Mouse (Mus musculus): ENCODE data around the gene Plk1. TPM values are rescaled to one million over a fixed set of nuclear protein-coding genes. Genes with fewer than 3 reads are reported as not detected.
A peak's percentile ranks its signal among the peaks of the same experiment; 100 is the strongest.

Gene Plk1
- polyA plus RNA-seq (2014; fragmentation: Nextera tagmentation; extraction: Ambion mirVana), result 84.4 and 101 TPM in 2 replicates

- Histone ChIP-seq H3K27ac (ENCODE audit: low read depth, low read length) (peak within 1 kb of the TSS; percentile 75), H3K4me1 (replicated peaks; ENCODE audit: control insufficient read depth, insufficient read depth, low read length) (peaks cover 17% of the 10 kb centered on the region), H3K9me3 (ENCODE audit: control insufficient read depth, low read length) (no peaks in the 10 kb centered on the region), H3K4me2 (replicated peaks; ENCODE audit: low read depth, low read length) (peak within 1 kb of the TSS; percentile 90), H3K27me3 (ENCODE audit: control insufficient read depth, insufficient read depth, low read length) (no peaks in the 10 kb centered on the region), H3K9ac (ENCODE audit: low read depth, low read length) (peak within 1 kb of the TSS; percentile 74), H3K4me3 (ENCODE audit: low read depth, low read length) (peak within 1 kb of the TSS; percentile 67), H3K36me3 (ENCODE audit: control insufficient read depth, insufficient read depth, low read length) (peaks cover 7% of the 10 kb centered on the region)
- DNase-seq (ENCODE audit: low spot score) (peak; percentile 94), ATAC-seq (ENCODE audit: low FRiP score) (peak; percentile 95)
- under 1% methylated on average over 63 of the region's 63 CpGs for WGBS
Measured at GRCm38 (mm10) chr7:122158915-122159902, at the start of gene Plk1. Plk1 (plus strand) TSS chr7:122159439.

GRCm38 (mm10) chr7:122123518-122123917 is 35.7 kb upstream of the Plk1 start:
- Histone ChIP-seq H3K36me3 (ENCODE audit: control insufficient read depth, insufficient read depth, low read length) (0 out of 2 replicates have a peak, but pooled peaks cover 7% of the 10 kb centered on the region), H3K27me3 (ENCODE audit: control insufficient read depth, insufficient read depth, low read length) (no peaks in the 10 kb centered on the region), H3K4me3 (ENCODE audit: low read depth, low read length) (no peak overlapping the region), H3K4me1 (replicated peaks; ENCODE audit: control insufficient read depth, insufficient read depth, low read length) (no peaks in the 10 kb centered on the region), H3K27ac (ENCODE audit: low read depth, low read length) (no peak overlapping the region), H3K9me3 (ENCODE audit: control insufficient read depth, low read length) (no peaks in the 10 kb centered on the region), H3K4me2 (replicated peaks; ENCODE audit: low read depth, low read length) (no peak overlapping the region), H3K9ac (ENCODE audit: low read depth, low read length) (no peak overlapping the region)
- ATAC-seq (ENCODE audit: low FRiP score) (no peak), DNase-seq (ENCODE audit: low spot score) (no peak)
- 84% methylated on average over 4 of the region's 4 CpGs for WGBS

GRCm38 (mm10) chr7:122125636-122126035 is 33.6 kb upstream of the Plk1 start:
- WGBS, result 73% methylated on average over 8 of the region's 8 CpGs
- ATAC-seq (ENCODE audit: low FRiP score) (no peak), DNase-seq (ENCODE audit: low spot score) (peak; percentile 6)
- Histone ChIP-seq H3K27ac (ENCODE audit: low read depth, low read length) (no peak overlapping the region), H3K4me1 (replicated peaks; ENCODE audit: control insufficient read depth, insufficient read depth, low read length) (no peaks in the 10 kb centered on the region), H3K4me2 (replicated peaks; ENCODE audit: low read depth, low read length) (no peak overlapping the region), H3K36me3 (ENCODE audit: control insufficient read depth, insufficient read depth, low read length) (0 out of 2 replicates have a peak, but pooled peaks cover 7% of the 10 kb centered on the region), H3K9me3 (ENCODE audit: control insufficient read depth, low read length) (no peaks in the 10 kb centered on the region), H3K27me3 (ENCODE audit: control insufficient read depth, insufficient read depth, low read length) (no peaks in the 10 kb centered on the region), H3K9ac (ENCODE audit: low read depth, low read length) (no peak overlapping the region), H3K4me3 (ENCODE audit: low read depth, low read length) (no peak overlapping the region)

GRCm38 (mm10) chr7:122126946-122127345 is 32.3 kb upstream of the Plk1 start:
- 93% methylated on average over 11 of the region's 11 CpGs for WGBS
- H3K9ac ChIP-seq (ENCODE audit: low read depth, low read length), result no peak overlapping the region
- 0 out of 2 replicates have a peak, but pooled peaks cover 7% of the 10 kb centered on the region for H3K36me3 ChIP-seq (ENCODE audit: control insufficient read depth, insufficient read depth, low read length)

GRCm38 (mm10) chr7:122131834-122132233 is 27.4 kb upstream of the Plk1 start:
- peak overlapping the region; percentile 90 for H3K4me3 ChIP-seq (ENCODE audit: low read depth, low read length)
- H3K36me3 ChIP-seq (ENCODE audit: control insufficient read depth, insufficient read depth, low read length), result 0 out of 2 replicates have a peak, but pooled peaks cover 4% of the 10 kb centered on the region
- no peaks in the 10 kb centered on the region for H3K9me3 ChIP-seq (ENCODE audit: control insufficient read depth, low read length)
- H3K4me1 ChIP-seq (replicated peaks; ENCODE audit: control insufficient read depth, insufficient read depth, low read length), result no peaks in the 10 kb centered on the region
- ATAC-seq (ENCODE audit: low FRiP score) (no peak), DNase-seq (ENCODE audit: low spot score) (no peak)
- H3K9ac ChIP-seq (ENCODE audit: low read depth, low read length), result no peak overlapping the region
- peak overlapping the region; percentile 67 for H3K4me2 ChIP-seq (replicated peaks; ENCODE audit: low read depth, low read length)
- H3K27me3 ChIP-seq (ENCODE audit: control insufficient read depth, insufficient read depth, low read length), result no peaks in the 10 kb centered on the region
- no peak overlapping the region for H3K27ac ChIP-seq (ENCODE audit: low read depth, low read length)

More at GRCm38 (mm10) chr7:122126946-122127345, 32.3 kb upstream of the Plk1 start:
- Histone ChIP-seq H3K4me3 (ENCODE audit: low read depth, low read length) (no peak overlapping the region), H3K27me3 (ENCODE audit: control insufficient read depth, insufficient read depth, low read length) (no peaks in the 10 kb centered on the region), H3K9me3 (ENCODE audit: control insufficient read depth, low read length) (no peaks in the 10 kb centered on the region), H3K27ac (ENCODE audit: low read depth, low read length) (no peak overlapping the region), H3K4me1 (replicated peaks; ENCODE audit: control insufficient read depth, insufficient read depth, low read length) (no peaks in the 10 kb centered on the region), H3K4me2 (replicated peaks; ENCODE audit: low read depth, low read length) (no peak overlapping the region)
- ATAC-seq (ENCODE audit: low FRiP score) (no peak), DNase-seq (ENCODE audit: low spot score) (no peak)

GRCm38 (mm10) chr7:122132497-122133337 is 26.5 kb upstream of the Plk1 start, which contains the start of the genes Palb2 and Dctn5:
Palb2 (minus strand) TSS chr7:122132985.
Dctn5 (plus strand) TSS chr7:122133041.
- ATAC-seq (ENCODE audit: low FRiP score) (peak; percentile 98), DNase-seq (ENCODE audit: low spot score) (peak; percentile 99)
- Histone ChIP-seq H3K27me3 (ENCODE audit: control insufficient read depth, insufficient read depth, low read length) (no peaks in the 10 kb centered on the region), H3K9me3 (ENCODE audit: control insufficient read depth, low read length) (no peaks in the 10 kb centered on the region), H3K4me3 (ENCODE audit: low read depth, low read length) (peak within 1 kb of the TSS; percentile 90), H3K36me3 (ENCODE audit: control insufficient read depth, insufficient read depth, low read length) (0 out of 2 replicates have a peak, but pooled peaks cover 2% of the 10 kb centered on the region), H3K9ac (ENCODE audit: low read depth, low read length) (peak within 1 kb of the TSS; percentile 83), H3K27ac (ENCODE audit: low read depth, low read length) (peak within 1 kb of the TSS; percentile 42; the same call in 1 of the 2 replicates), H3K4me1 (replicated peaks; ENCODE audit: control insufficient read depth, insufficient read depth, low read length) (no peaks in the 10 kb centered on the region), H3K4me2 (replicated peaks; ENCODE audit: low read depth, low read length) (peak within 1 kb of the TSS; percentile 67)
- WGBS, result under 1% methylated on average over 52 of the region's 54 CpGs

- H3K27ac ChIP-seq (ENCODE audit: low read depth, low read length), result peak overlapping the region; percentile 42; the same call in 1 of the 2 replicates
- H3K9me3 ChIP-seq (ENCODE audit: control insufficient read depth, low read length), result no peaks in the 10 kb centered on the region
- ATAC-seq (ENCODE audit: low FRiP score), result peak; percentile 56
Measured at GRCm38 (mm10) chr7:122133338-122133625, 26.0 kb upstream of the Plk1 start.

GRCm38 (mm10) chr7:122135070-122135469 is 24.2 kb upstream of the Plk1 start:
- H3K27ac ChIP-seq (ENCODE audit: low read depth, low read length), result no peak overlapping the region
- H3K4me2 ChIP-seq (replicated peaks; ENCODE audit: low read depth, low read length), result no peak overlapping the region
- WGBS, result 73% methylated on average over 10 of the region's 10 CpGs
- ATAC-seq (ENCODE audit: low FRiP score) (no peak), DNase-seq (ENCODE audit: low spot score) (peak; percentile 22)
- no peak overlapping the region for H3K4me3 ChIP-seq (ENCODE audit: low read depth, low read length)
- peaks cover 8% of the 10 kb centered on the region; the same call in 1 of the 2 replicates for H3K36me3 ChIP-seq (ENCODE audit: control insufficient read depth, insufficient read depth, low read length)
- no peaks in the 10 kb centered on the region for H3K4me1 ChIP-seq (replicated peaks; ENCODE audit: control insufficient read depth, insufficient read depth, low read length)
- no peak overlapping the region for H3K9ac ChIP-seq (ENCODE audit: low read depth, low read length)
- no peaks in the 10 kb centered on the region for H3K27me3 ChIP-seq (ENCODE audit: control insufficient read depth, insufficient read depth, low read length)
- no peaks in the 10 kb centered on the region for H3K9me3 ChIP-seq (ENCODE audit: control insufficient read depth, low read length)

More at GRCm38 (mm10) chr7:122133338-122133625, 26.0 kb upstream of the Plk1 start:
- peak overlapping the region; percentile 90 for H3K4me3 ChIP-seq (ENCODE audit: low read depth, low read length)
- peak overlapping the region; percentile 83 for H3K9ac ChIP-seq (ENCODE audit: low read depth, low read length)
- no peak for DNase-seq (ENCODE audit: low spot score)
- 0 out of 2 replicates have a peak, but pooled peaks cover 3% of the 10 kb centered on the region for H3K36me3 ChIP-seq (ENCODE audit: control insufficient read depth, insufficient read depth, low read length)
- whole genome bisulfite sequencing, result 18% methylated on average over 8 of the region's 8 CpGs
- H3K27me3 ChIP-seq (ENCODE audit: control insufficient read depth, insufficient read depth, low read length), result no peaks in the 10 kb centered on the region
- H3K4me1 ChIP-seq (replicated peaks; ENCODE audit: control insufficient read depth, insufficient read depth, low read length), result no peaks in the 10 kb centered on the region
- peak overlapping the region; percentile 60 for H3K4me2 ChIP-seq (replicated peaks; ENCODE audit: low read depth, low read length)
